Mouse (Mus musculus): ENCODE results near the gene Baiap2l2. TPM values are rescaled to one million over a fixed set of nuclear protein-coding genes. Genes with fewer than 3 reads are reported as not detected.

Gene Baiap2l2
- total RNA-seq, 2 experiments from 2014 or later = 5.9 to 6.4 TPM

DNA sequence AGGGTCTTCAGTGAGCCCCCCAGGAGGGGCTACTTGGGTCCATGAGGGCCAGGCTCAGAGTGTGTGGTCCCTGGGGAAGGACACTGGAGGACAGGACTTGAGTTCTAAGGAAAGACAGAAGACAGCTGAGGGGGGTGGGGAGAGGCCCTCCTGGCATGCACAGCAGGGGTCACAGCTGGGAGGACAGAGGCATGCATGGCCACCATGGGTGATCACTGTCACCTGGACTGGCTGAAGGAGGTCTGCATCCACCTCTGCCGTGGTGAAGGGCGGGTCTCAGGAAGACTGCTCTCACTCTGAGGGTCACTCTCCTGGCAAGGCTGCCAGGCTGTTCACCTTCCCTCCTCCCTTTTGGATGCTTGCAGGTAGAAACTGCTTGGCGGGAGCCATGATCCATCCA, 39.0 kb upstream of the Baiap2l2 start:
- Histone ChIP-seq H3K27ac (no peak overlapping the region), H3K4me3 (no peak overlapping the region)
- DNase-seq (ENCODE audit: extremely low spot score in 1 of 2, low spot score in 2 of 2) = no peak
- intact Hi-C loops (cut with DNase I) = no loop called here
- TF ChIP-seq CTCF (IDR thresholded peaks at IDR 0.05) = no peak

- TF ChIP-seq CTCF (IDR thresholded peaks at IDR 0.05) = no peak
- Histone ChIP-seq H3K27ac (peak overlapping the region; percentile 61; the same call in 1 of the 2 replicates), H3K4me3 (no peak overlapping the region)
- intact Hi-C loops (cut with DNase I) = no loop called here
- DNase-seq (ENCODE audit: extremely low spot score in 1 of 2, low spot score in 2 of 2) = no peak
Measured at GRCm38 (mm10) chr15:79323791-79324155, 38.4 kb upstream of the Baiap2l2 start.

DNA sequence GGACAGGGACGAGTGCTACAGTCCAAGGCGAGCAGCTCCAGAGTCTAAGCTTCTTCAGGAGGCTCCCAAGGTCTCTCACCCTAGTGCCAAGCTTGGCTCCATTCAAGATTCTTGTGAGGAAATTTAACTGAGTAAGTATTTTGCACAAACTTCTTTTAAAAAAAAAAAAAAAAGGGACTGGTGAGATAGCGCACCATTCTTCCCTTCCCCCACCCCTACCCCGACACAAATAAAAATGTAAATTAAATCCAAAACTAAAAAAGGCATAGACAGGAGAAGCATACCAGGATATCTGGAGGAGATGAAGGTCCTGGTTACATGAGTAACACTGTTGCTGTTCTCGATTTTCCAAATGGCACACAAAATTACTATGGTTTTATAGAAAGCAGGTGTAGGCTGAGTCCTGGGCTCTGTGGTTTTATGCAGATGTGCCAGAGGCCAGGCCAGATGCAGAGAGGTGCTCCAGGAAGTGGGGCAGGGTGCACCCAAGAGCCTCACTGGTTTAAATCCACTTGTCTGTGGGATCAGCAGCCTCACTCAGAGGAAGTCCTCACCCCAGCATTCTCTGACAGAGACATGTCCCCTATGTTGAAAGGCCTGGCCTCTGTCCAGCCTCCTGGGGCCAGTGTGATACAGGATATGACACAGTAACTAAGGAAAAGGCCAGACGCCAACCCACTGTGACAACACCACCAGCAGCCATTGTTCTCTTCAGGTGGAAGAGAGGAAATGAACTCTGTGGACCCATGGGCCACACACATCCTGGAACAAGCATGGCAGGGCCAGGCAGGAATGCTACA, 37.9 kb upstream of the Baiap2l2 start:
- intact Hi-C loops (cut with DNase I) = no loop called here
- TF ChIP-seq CTCF (IDR thresholded peaks at IDR 0.05) = no peak
- H3K4me3 ChIP-seq = no peak overlapping the region
- DNase-seq (ENCODE audit: extremely low spot score in 1 of 2, low spot score in 2 of 2) = peak in 1 of 2 experiments; percentile 27
- H3K27ac ChIP-seq = no peak overlapping the region; the same call in 1 of the 2 replicates

DNA sequence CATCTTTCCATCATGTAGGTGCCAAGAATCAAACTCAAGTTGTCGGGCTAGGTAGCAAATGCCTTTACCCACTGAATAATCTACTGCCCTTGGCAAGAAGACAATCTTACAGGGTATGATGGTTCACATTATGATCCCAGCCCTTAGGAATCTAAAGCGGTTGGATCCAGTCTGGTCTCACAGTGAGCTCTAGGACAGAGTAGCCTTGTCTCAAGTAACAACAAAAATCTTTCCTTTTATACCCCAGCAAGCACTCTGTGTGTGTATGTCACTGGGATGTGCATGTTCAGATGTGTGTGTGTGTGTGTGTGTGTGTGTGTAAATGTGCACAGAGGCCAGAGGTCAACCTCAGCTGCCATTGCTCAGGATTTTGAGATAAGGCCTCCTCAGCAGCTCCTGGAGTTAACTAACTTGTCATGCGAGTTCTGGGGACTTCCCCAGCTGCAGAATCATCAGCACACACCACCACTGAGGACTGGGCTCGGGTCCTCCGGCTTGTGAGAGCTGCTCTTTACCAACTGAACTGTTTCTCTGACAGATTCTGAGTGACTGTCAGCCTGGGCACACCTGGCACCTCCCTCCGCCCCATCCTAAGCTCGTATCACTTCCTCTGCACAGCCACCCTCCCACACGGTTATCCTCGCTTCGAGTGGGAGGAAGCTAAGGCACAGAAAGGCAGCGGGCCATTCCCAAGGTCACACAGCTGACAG, 37.1 kb upstream of the Baiap2l2 start:
- no peak for TF ChIP-seq CTCF (IDR thresholded peaks at IDR 0.05)
- Histone ChIP-seq H3K27ac (no peak overlapping the region), H3K4me3 (no peak overlapping the region)
- intact Hi-C loops (cut with DNase I) = no loop called here
- no peak for DNase-seq (ENCODE audit: extremely low spot score in 1 of 2, low spot score in 2 of 2)

DNA sequence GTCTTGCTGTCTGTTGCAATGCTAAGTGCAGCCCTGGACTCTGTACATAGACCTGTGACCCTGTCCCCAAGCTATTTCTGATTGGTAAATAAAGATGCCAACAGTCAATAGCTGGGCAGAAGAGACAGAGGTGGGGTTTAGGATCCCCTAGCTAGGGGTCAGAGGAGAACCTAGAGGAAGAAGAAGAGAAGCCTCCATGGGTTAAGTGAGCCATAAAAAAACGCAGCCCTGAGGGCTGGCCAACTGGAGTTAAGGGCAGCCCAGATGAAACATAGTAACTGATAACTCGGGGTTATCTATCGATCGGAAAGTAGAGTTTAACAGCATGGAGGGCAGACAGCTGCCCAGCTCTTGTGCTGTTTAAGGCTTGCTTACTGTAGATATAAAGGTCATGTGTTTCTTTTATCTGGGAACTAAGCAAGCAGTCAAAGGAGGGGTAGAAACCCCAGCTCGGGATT, 36.4 kb upstream of the Baiap2l2 start:
- Histone ChIP-seq H3K4me3 (no peak overlapping the region), H3K27ac (no peak overlapping the region)
- TF ChIP-seq CTCF (IDR thresholded peaks at IDR 0.05) = no peak
- intact Hi-C loops (cut with DNase I) = no loop called here
- no peak for DNase-seq (ENCODE audit: extremely low spot score in 1 of 2, low spot score in 2 of 2)

GRCm38 (mm10) chr15:79313848-79314369, 28.6 kb upstream of the Baiap2l2 start:
- TF ChIP-seq CTCF (IDR thresholded peaks at IDR 0.05) = no peak
- H3K27ac ChIP-seq = no peak overlapping the region
- no peak overlapping the region for H3K4me3 ChIP-seq
- DNase-seq (ENCODE audit: extremely low spot score in 1 of 2, low spot score in 2 of 2) = no peak
- intact Hi-C loops (cut with DNase I) = no loop called here

DNA sequence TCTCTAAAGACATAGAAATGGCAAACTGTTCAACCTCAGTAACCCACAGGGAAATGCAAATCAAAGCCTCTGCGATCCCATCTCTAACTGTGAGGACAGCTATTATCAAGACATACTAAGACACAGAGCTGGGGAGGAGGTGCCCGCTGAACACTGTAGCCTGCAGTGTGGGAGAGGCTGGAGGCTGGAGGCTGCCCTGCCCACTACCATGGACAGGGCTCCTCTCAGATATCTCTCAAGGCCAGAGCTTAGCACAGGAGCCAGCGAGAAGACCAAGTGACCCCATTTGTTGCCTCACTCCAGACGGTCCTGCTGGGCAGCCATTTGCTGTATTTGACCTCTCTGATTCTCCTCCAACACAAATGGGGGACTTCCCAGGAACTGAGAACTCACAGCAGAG, 22.5 kb upstream of the Baiap2l2 start:
- H3K4me3 ChIP-seq = no peak overlapping the region

GRCm38 (mm10) chr15:79306043-79306637, 20.8 kb upstream of the Baiap2l2 start:
- Histone ChIP-seq H3K4me3 (no peak overlapping the region), H3K27ac (no peak overlapping the region)
- intact Hi-C loops (cut with DNase I) = no loop called here
- no peak for TF ChIP-seq CTCF (IDR thresholded peaks at IDR 0.05)
- DNase-seq (ENCODE audit: extremely low spot score in 1 of 2, low spot score in 2 of 2) = no peak

More for the DNA sequence above, 22.5 kb upstream of the Baiap2l2 start:
- intact Hi-C loops (cut with DNase I) = no loop called here
- no peak for DNase-seq (ENCODE audit: extremely low spot score in 1 of 2, low spot score in 2 of 2)
- TF ChIP-seq CTCF (IDR thresholded peaks at IDR 0.05) = no peak
- no peak overlapping the region for H3K27ac ChIP-seq

DNA sequence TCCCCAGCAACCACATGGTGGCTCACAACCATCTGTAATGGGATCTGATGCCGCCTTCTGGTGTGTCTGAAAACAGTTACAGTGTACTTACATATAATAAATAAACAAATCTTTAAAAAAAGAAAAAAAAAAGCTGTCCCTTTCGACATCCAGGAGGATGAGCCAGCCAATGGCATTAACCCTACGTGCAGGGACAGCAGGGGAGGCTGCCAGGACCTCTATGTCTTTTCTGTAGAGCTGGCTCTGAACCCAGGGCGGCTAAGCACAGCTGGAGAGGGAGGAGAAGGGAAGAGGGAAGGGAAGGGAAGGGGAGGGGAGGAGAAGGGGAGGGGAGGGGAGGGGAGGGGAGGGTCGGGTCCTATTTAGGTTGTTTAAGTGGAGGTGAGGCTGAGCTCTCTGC, 19.5 kb upstream of the Baiap2l2 start:
- intact Hi-C loops (cut with DNase I) = no loop called here
- TF ChIP-seq CTCF (IDR thresholded peaks at IDR 0.05) = no peak
- DNase-seq (ENCODE audit: extremely low spot score in 1 of 2, low spot score in 2 of 2) = no peak
- H3K4me3 ChIP-seq = no peak overlapping the region
- H3K27ac ChIP-seq = no peak overlapping the region

GRCm38 (mm10) chr15:79303725-79304124, 18.4 kb upstream of the Baiap2l2 start:
- no peak overlapping the region for H3K4me3 ChIP-seq
- DNase-seq (ENCODE audit: extremely low spot score in 1 of 2, low spot score in 2 of 2) = no peak
- peak; percentile 23 for TF ChIP-seq CTCF (IDR thresholded peaks at IDR 0.05)
- H3K27ac ChIP-seq = no peak overlapping the region
- intact Hi-C loops (cut with DNase I) = no loop called here

DNA sequence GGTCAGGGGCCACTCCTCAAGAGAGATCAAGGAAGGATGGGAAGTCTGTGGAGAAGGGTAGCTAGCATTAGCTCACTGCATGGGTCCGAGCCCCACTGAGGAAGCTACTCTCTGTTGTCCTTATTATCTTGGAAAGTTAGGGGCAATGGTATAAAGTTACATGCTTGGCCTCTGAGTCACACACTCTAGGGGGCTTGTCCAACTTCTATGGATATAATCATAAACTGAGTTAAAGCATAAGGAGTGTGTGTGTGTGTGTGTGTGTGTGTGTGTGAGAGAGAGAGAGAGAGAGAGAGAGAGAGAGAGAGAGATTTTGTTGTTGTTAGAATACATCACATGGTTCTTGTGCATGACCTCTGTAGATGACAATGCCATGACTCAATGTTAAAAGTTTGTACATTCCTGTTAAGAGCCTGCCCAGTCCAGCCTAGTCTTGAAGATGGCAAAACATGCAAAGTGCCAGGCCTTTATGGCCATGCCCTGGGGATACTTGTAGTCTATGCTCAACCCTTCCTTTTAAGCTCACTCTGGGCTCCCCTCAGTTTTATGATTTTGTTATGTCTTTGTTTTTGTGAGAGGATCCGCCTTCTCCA, 14.3 kb upstream of the Baiap2l2 start:
- H3K4me3 ChIP-seq = no peak overlapping the region
- DNase-seq (ENCODE audit: extremely low spot score in 1 of 2, low spot score in 2 of 2) = no peak
- H3K27ac ChIP-seq = no peak overlapping the region
- TF ChIP-seq CTCF (IDR thresholded peaks at IDR 0.05) = no peak
- intact Hi-C loops (cut with DNase I) = no loop called here

DNA sequence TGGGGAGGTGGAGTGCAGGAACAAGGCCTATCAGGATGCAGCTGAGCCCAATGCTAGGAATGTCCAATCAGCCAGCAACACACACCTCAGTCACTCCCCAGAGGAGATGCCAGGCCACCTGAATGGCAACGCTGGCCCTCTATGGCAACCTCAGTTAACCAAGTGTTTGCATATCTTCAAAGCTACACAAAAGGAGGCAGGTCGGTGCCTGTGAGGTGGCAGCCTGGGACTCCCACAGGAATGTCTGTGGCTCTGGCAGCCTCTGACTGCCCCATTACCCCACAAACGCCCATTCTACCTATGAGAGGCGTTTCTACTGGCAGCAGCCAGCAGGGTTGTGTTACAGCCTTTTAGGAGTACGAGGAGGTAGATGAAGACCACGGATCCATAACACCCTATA, 13.2 kb upstream of the Baiap2l2 start:
- TF ChIP-seq CTCF (IDR thresholded peaks at IDR 0.05) = no peak
- intact Hi-C loops (cut with DNase I) = no loop called here
- no peak for DNase-seq (ENCODE audit: extremely low spot score in 1 of 2, low spot score in 2 of 2)
- Histone ChIP-seq H3K4me3 (no peak overlapping the region), H3K27ac (no peak overlapping the region)

All from left cerebral cortex, adult 2 months (tissue).